Mouse (Mus musculus): Measurements from ENCODE around the gene Rims4.

Rims4 gene

DNA sequence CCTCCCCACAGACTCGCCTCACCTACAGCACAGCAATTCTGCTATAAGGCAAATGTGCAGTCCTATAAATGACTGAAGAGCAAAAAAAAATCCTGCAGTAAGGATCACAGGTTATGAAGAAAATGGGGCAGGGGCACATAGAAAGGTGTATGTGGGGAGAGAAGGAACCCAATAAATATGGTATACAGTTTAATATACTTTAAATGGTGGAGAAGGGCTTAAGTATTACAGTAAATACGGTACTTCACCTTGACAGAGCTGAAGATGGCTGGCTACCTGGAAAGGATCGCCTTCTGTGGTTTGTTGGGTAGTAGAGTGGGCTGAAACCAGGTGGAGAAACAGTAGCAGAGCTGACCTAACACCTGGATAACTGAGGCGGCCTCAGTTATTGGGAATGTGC is 47.2 kb downstream of the Rims4 start:
- no peak for DNase-seq (ENCODE audit: low read depth, low spot score)

DNA sequence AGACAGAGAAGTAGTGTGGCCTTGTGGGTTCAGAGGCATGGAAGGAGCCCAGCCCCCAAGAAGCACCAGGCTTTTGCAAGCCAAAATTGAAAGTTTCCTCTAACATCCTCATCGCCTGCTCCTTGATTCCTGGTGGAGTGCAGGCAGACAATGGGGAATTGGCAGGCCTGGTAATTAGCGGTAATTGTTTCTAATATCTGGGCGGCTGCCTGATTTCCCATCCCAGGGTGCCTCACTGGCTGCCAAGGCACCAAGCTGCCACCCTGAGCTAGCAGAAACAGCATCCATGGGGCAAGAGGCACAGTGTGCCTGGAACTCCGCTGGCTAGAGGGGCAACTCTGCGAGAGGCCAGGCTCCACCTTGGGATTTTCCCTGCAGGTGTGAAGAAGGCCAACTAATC is 48.7 kb downstream of the Rims4 start:
- DNase-seq (ENCODE audit: low read depth, low spot score): no peak

DNA sequence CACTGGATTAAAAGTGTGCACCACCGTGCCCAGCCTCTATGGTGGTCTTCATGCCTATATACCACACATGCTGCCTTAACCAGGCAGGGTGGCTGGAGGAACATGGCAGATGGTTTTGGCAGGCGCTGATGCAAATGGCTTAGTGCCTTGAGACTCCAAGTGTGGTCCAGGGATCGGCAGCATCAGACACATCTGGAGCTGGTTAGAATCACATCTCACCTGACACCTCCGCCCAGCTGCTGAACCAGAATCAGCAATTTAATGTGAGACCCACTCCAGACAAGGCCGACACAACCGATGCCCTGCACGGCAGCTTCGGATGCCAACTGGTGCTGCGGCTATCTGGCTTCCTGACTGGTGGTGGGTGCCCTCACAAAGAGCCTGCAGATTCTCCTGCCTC is 52.4 kb downstream of the Rims4 start:
- no peak for DNase-seq (ENCODE audit: low read depth, low spot score)

DNA sequence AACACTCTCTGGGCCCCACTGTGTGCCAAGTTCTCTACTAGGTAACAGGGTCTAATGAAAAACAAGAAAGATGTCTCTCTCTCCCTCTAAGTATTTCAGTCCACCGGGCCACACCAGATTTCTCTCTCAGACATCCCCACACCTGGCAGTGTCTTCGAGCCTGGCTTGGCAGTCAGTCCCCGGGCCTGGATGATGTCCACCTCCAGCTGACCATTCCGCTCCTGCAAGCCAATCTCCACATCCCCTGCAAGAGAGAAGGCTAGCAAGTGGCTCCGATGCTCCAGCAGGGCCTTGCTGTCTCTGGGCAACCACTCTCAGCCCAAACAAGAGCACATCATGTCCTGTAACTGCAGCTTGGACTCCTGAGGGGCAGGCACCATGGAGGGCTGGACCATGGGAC is 53.2 kb downstream of the Rims4 start:
- no peak for DNase-seq (ENCODE audit: low read depth, low spot score)

DNA sequence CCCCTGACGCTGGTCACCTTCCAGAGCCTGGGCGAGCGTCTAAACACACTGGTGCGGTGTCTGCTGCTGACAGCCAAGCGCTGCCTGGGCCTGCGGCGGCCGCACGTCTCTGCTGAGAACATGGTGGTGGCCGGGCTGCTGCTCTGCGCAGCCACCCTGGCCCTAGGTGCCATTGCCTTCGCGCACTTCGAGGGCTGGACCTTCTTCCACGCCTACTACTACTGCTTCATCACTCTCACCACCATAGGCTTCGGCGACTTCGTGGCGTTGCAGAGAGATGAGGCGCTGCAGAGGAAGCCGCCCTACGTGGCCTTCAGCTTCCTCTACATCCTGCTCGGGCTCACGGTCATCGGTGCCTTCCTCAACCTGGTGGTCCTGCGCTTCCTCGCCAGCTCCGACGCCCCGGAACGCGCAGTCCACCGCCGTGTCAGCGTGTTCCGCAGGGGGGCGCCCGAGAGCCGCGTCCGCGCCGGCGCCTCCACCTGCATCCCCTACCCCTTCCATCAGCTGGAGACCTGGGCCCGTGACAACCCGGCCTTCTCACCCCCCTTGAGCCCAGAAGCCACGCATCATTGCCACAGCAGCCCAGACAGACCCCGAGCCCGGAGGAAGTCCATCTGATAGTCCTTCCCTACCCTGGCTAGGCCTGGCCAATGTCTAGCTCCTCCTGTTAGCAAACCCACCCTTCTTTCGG is 60.1 kb downstream of the Rims4 start:
- no peak for DNase-seq (ENCODE audit: low read depth, low spot score)

DNA sequence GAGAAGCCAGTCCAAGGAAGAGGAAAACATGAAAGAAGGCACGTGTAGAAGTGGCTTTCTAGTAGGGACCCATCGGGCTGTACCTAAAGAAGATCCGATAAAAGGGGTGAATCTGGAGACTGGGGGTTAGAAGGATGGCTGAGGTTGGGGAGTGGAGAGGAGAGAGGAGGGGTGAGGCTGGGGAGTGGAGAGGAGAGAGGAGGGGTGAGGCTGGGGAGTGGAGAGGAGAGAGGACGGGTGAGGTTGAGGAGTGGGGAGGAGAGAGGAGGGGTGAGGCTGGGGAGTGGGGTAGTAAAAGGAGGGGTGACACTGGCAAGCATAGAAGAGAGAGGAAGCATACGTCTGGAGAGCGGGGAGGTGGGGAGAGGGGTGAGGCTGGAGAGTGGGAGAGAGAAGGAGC is 61.2 kb downstream of the Rims4 start:
- no peak for DNase-seq (ENCODE audit: low read depth, low spot score)

DNA sequence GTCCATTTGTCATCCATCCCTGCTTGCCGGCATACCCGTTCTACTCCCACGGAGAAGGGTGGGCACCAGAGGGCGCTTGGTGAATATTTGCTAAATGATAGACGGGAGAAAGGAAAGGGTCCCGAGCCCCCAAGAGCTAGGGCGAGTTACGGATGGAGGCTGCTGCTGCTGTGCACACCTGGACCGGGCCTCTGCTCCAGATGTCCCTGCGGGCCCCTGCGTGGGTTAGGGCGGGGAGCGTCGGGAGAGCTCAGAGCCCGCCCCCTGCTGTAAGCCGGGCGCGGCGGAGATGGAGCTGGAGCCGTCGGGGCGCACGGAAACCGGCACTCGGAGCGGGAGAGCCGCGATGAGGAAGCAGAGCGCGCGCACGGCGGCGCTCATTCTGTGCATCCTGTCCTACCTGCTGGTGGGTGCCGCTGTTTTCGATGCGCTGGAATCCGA is 65.0 kb downstream of the Rims4 start, which contains the start of gene Kcnk15:
Gene Kcnk15 (plus strand): TSS at position 191 of the 441 bp plus-strand sequence.
- DNase-seq (ENCODE audit: low read depth, low spot score): no peak

DNA sequence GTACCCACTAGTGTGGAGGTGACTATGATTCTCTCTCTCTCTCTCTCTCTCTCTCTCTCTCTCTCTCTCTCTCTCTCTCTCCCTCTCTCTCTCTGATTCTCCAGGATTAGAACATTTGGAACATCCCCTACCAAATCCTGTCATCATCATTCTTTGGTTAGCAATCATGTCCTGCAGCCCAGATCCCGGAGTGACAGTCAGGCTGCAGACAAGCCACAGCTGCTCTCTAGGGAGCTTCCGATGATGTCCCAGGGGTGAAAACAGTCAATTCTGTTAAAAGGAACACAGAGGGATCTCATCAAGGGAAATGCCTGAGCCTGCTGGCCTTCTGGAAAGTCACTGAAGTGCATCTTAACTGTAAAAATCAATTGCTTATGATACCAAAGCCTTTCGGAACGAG is 76.4 kb downstream of the Rims4 start:
- no peak for DNase-seq (ENCODE audit: low read depth, low spot score)

DNA sequence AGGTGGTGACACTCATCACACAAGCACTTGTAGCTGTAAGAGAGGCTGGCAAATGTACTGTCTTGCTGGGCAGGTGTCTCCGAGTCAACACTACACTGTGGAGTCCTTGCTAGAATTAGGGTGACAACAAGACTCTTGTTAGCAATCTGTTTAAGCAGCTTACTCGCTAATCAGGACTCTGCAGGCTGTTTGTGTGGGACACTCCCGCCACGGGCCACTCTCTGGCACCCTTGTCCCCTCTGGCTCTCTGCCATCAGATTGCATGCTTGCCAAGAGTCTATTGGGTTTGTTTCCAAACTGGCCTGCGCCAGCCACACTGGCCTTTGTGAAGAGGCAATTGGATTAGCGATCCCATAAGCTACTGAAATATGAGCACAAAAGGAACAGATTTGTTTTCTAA is 79.0 kb downstream of the Rims4 start:
- peak; percentile 18 for DNase-seq (ENCODE audit: low read depth, low spot score)

DNA sequence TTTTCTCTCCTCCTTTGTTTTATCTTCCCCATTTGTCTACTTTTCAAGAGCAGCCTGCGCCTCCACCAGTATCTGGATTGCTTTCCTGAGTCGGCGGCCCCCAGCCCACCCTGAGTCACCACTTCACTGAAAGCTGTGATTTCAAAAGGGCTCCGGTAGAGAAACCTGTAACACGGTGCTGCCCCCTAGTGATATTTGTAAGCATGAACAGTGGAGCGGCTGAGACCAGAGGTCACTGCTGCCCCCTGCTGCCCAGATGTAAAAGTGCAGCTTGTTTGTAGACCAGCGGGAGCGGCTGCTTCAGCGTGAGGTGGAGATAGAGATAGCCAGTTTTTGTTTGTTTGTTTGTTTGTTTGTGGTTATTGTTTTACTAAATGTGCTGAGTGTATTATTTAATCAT is 80.4 kb downstream of the Rims4 start:
- DNase-seq (ENCODE audit: low read depth, low spot score): peak; percentile 28

DNA sequence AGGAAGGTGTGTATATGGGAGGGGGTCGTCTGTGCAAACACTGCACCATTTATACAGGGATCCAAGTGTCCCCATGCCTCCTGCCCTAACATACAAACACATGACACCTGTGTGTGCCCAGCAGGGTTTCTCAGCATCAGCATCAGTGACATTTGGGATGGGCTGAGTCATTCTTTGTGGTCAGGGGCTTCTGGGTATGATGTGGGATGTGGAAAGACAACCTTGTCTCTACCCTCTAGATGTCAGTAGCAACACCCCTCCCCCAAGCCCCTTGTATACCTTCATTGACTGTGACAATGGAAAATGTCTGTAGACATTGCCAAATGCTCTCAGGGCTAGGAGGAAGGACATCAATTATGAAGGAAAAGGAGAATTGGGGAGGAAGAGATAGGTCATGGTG is 87.3 kb downstream of the Rims4 start:
- no peak for DNase-seq (ENCODE audit: low read depth, low spot score)

DNA sequence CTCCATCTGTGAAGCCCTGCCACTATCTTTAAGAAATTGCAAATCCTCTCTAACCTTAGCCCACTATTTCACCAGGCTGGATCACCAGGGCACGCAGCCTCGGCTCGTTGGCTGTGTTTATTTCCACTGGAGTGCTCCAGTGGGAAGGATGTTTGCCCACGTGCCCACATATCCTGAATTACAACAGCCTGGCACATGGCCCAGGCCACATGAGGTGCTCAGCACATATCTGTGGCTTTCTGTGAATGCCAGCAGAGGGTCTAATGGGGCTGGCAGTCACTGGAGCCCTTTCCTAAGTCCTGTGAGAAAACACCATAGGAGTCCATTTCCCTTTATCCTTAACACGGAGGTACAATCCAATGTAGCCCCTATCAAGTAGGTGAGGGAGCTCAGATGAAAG is 92.0 kb downstream of the Rims4 start:
- DNase-seq (ENCODE audit: low read depth, low spot score): no peak

DNA sequence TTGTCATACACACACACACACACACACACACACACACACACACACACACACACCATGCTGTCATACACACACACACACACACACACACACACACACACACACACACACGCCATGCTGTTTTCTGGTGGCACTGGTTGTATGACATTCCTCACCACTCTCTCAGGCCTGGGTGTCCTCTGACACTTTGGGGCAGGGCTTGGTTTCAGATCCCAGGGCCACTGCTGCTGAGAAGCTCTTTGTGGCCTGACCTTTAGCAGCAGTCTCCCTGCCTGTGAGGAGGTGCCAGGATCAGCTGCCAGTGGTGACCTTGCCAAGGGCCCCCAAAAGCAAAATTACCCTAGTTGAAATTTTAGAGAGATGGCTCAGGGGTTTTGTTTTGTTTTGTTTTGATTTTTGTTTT is 92.6 kb downstream of the Rims4 start:
- no peak for DNase-seq (ENCODE audit: low read depth, low spot score)

DNA sequence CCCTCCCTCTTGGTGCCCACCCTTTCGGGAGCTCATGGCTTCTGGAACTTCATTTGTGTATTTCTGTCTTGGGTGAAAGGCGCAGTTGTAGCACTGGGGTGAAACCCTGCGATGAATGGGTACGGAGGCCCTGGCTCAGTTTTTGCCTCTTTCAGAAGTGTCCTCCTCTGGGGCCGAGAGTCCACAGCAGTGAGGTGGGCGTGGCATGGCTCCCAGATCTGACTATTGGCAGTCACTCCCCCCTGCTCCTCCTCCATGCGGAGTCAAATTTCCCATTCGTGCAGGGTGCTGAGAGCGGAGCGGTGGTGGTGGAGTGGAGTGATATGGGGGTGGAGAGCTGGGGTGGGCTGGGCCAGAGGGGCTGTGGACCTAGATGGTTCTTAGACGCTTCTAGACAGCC is 94.7 kb downstream of the Rims4 start:
- no peak for DNase-seq (ENCODE audit: low read depth, low spot score)

DNA sequence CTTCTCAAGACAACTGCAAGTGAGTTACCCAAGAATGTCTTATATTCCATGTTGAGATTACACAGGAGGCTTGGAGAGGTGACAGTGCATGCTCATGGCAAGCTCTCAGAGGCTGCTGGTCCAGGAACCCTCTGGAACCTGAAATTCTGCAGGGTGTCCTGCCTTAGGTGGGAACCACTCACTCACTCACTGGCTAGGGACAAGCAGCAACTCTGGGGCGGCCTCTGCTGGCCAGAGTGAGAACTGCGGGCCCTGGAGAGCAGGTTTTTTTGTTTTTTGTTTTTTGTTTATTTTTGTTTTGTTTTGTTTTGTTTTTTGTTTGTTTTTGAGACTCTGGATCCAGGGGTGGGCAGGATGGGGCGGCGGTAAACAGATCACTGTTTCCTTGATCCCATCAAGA is 95.2 kb downstream of the Rims4 start:
- no peak for DNase-seq (ENCODE audit: low read depth, low spot score)

DNA sequence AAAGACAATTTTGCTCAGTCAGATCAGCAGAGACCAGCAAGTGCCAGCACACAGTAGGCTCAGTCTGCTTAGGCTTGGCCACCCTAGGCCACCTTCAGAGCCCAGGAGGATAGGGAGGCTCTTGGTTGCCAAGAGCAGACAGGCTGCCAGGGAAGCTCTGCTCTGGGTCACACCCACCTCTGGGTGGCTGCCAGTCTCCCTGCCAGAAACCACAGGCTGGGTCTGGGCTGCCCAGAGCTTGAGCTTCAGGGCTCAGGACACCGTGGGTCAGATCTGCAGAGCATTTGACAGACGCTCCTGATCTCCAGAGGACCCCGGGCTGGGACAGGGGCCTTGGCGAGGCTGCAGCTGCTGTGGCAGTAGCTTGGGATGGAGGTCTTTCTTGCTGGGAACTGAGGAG is 97.9 kb downstream of the Rims4 start, which contains the start of gene Ccn5:
Gene Ccn5 (plus strand): TSS at position 255 of the 400 bp plus-strand sequence.
- no peak for DNase-seq (ENCODE audit: low read depth, low spot score)

DNA sequence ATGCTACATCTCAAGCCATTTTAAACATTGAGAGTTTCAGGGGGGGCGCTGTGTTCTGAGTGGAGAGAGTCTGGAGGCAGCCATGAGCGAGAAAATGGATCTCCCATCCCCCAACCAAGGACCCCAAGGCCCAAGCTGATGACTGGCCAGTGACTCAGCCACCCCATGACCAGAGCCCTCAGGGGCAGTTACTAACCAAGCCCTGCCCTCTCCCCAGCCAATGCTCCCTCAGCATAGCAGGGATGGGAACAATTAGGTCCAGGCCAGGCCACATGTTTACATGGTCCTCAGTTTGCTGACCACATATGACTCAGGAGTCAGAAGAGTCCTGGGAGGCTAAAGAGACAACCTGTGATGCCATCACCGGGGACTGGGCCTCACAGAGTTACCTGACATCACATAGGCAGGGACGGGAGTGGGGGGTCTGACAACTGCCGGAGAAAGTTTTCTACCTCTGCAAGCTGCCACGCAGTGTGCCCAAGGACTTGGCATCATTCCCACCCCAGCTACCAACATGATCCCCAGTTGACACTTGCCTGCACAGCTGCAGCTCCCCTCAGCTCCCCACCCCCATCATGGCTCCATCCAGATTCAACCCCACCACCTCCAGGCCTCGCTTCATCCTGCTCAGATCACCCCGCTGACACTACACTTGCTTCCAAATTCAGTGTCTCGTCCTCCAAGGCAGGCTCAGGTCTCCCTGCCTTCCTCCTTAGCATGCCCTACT is 103.6 kb downstream of the Rims4 start:
- DNase-seq (ENCODE audit: low read depth, low spot score): no peak

DNA sequence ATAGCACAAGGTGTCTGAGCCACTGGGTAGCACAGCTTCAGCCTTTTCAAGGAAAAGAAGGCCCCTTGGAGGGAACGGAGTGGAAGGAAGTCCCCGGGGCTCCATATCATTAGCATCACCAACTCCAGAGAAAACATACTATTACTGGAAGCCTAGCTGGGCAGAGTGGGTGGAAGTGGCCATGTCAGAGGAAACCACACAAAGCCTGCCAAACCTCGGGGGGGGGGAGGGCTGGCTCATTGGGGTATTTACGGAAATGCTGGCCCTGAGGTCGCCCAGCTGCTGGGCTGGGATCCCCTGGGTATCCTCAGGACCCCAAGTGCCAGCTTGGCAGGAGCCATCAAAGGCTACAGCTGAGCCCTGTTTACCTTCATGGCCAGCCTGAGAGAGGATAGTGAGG is 105.4 kb downstream of the Rims4 start:
- DNase-seq (ENCODE audit: low read depth, low spot score): no peak

Measured in brain, embryonic 18.5 days (tissue).